Mouse (Mus musculus): Measurements from ENCODE around the gene Gdap1l1. TPM values are rescaled to one million over a fixed set of nuclear protein-coding genes. Genes with fewer than 3 reads are reported as not detected.
"Not testable (repeated sequence)": the region's sequence is repeated elsewhere in the genome, so short reads cannot be mapped to it uniquely, and the experiment has no call there.

Gene Gdap1l1
- total RNA-seq, 4 experiments from 2014 or later: not detected

- no peak for DNase-seq (ENCODE audit: low spot score)
These were observed 15.2 kb upstream of the Gdap1l1 start for GRCm38 (mm10) chr2:163422895-163423660.

GRCm38 (mm10) chr2:163424597-163424996, 13.7 kb upstream of the Gdap1l1 start, which contains the start of gene Oser1:
Gene Oser1, minus strand, starts transcription at chr2:163424697.
- DNase-seq (ENCODE audit: low spot score): no peak

- DNase-seq (ENCODE audit: low spot score): no peak
These were observed 9.8 kb upstream of the Gdap1l1 start for GRCm38 (mm10) chr2:163428346-163429011.

- no peak for DNase-seq (ENCODE audit: low spot score)
These were observed 7.0 kb upstream of the Gdap1l1 start for GRCm38 (mm10) chr2:163431289-163431688.

- no peak for DNase-seq (ENCODE audit: low spot score)
These were observed 4.3 kb upstream of the Gdap1l1 start for GRCm38 (mm10) chr2:163433971-163434370.

GRCm38 (mm10) chr2:163437800-163438199, 476 bp upstream of the Gdap1l1 start:
- DNase-seq (ENCODE audit: low spot score): no peak

- no peak for DNase-seq (ENCODE audit: low spot score)
These were observed 559 bp downstream of the Gdap1l1 start for GRCm38 (mm10) chr2:163438619-163439451.

GRCm38 (mm10) chr2:163439488-163439887, 1.2 kb downstream of the Gdap1l1 start:
- no peak for DNase-seq (ENCODE audit: low spot score)

GRCm38 (mm10) chr2:163443543-163443942, 5.3 kb downstream of the Gdap1l1 start:
- DNase-seq (ENCODE audit: low spot score): no peak

GRCm38 (mm10) chr2:163444017-163444416, 5.7 kb downstream of the Gdap1l1 start:
- DNase-seq (ENCODE audit: low spot score): no peak

- no peak for DNase-seq (ENCODE audit: low spot score)
These were observed 9.1 kb downstream of the Gdap1l1 start for GRCm38 (mm10) chr2:163447375-163447774.

- DNase-seq (ENCODE audit: low spot score): no peak
These were observed 11.0 kb downstream of the Gdap1l1 start for GRCm38 (mm10) chr2:163449276-163449675.

GRCm38 (mm10) chr2:163450668-163451295, 12.5 kb downstream of the Gdap1l1 start:
- DNase-seq (ENCODE audit: low spot score): no peak

GRCm38 (mm10) chr2:163452738-163453137, 14.5 kb downstream of the Gdap1l1 start:
- DNase-seq (ENCODE audit: low spot score): no peak

GRCm38 (mm10) chr2:163453378-163453777, 15.1 kb downstream of the Gdap1l1 start:
- no peak for DNase-seq (ENCODE audit: low spot score)

- no peak for DNase-seq (ENCODE audit: low spot score)
These were observed 20.4 kb downstream of the Gdap1l1 start for GRCm38 (mm10) chr2:163458539-163459265.

- DNase-seq (ENCODE audit: low spot score): no peak
These were observed 21.1 kb downstream of the Gdap1l1 start for GRCm38 (mm10) chr2:163459380-163459779.

GRCm38 (mm10) chr2:163460622-163461021, 22.3 kb downstream of the Gdap1l1 start:
- DNase-seq (ENCODE audit: low spot score): no peak

- not testable (repeated sequence) for DNase-seq (ENCODE audit: low spot score)
These were observed 23.0 kb downstream of the Gdap1l1 start for GRCm38 (mm10) chr2:163461307-163461706.

GRCm38 (mm10) chr2:163462386-163462785, 24.1 kb downstream of the Gdap1l1 start:
- no peak for DNase-seq (ENCODE audit: low spot score)

- no peak for DNase-seq (ENCODE audit: low spot score)
These were observed 24.5 kb downstream of the Gdap1l1 start for GRCm38 (mm10) chr2:163462801-163463200.

Data from heart, adult 8-10 months (tissue).